Mouse (Mus musculus) T-cell, adult 2 months (primary cell): ENCODE results near the gene Map10.

Source experiments
- DNase-seq: peaks from one replicate; pipeline ENCODE4 v3.0.0; 2022; ENCODE audit warnings: low spot score

Gene Map10

GRCm38 (mm10) chr8:125669700-125670195 lies at the start of gene Map10:
Gene Map10 (plus strand): TSS chr8:125669818.
- peak; percentile 86 for DNase-seq

GRCm38 (mm10) chr8:125620301-125620700 lies 49.3 kb upstream of the Map10 start:
- no peak for DNase-seq

- no peak for DNase-seq
These were observed 45.3 kb upstream of the Map10 start for GRCm38 (mm10) chr8:125624287-125624686.

- DNase-seq: no peak
These were observed 43.2 kb upstream of the Map10 start for GRCm38 (mm10) chr8:125626381-125626780.

- DNase-seq: no peak
These were observed 40.8 kb upstream of the Map10 start for GRCm38 (mm10) chr8:125628834-125629233.

GRCm38 (mm10) chr8:125638411-125639058 lies 31.1 kb upstream of the Map10 start:
- DNase-seq: no peak

GRCm38 (mm10) chr8:125639631-125640030 lies 30.0 kb upstream of the Map10 start:
- no peak for DNase-seq

GRCm38 (mm10) chr8:125640766-125641165 lies 28.9 kb upstream of the Map10 start:
- no peak for DNase-seq

GRCm38 (mm10) chr8:125641808-125642207 lies 27.8 kb upstream of the Map10 start:
- no peak for DNase-seq

GRCm38 (mm10) chr8:125645757-125646478 lies 23.7 kb upstream of the Map10 start:
- DNase-seq: no peak

GRCm38 (mm10) chr8:125649447-125649846 lies 20.2 kb upstream of the Map10 start:
- DNase-seq: no peak

- DNase-seq: no peak
These were observed 14.8 kb upstream of the Map10 start for GRCm38 (mm10) chr8:125654821-125655220.

GRCm38 (mm10) chr8:125658508-125658907 lies 11.1 kb upstream of the Map10 start:
- DNase-seq: no peak

- DNase-seq: no peak
These were observed 10.7 kb upstream of the Map10 start for GRCm38 (mm10) chr8:125658926-125659325.

GRCm38 (mm10) chr8:125660397-125660796 lies 9.2 kb upstream of the Map10 start:
- no peak for DNase-seq

- no peak for DNase-seq
These were observed 7.5 kb upstream of the Map10 start for GRCm38 (mm10) chr8:125661958-125662668.

GRCm38 (mm10) chr8:125662669-125663048 lies 7.0 kb upstream of the Map10 start:
- no peak for DNase-seq

GRCm38 (mm10) chr8:125665183-125665875 lies 4.3 kb upstream of the Map10 start:
- DNase-seq: no peak

GRCm38 (mm10) chr8:125665876-125666186 lies 3.8 kb upstream of the Map10 start:
- no peak for DNase-seq

- no peak for DNase-seq
These were observed 3.4 kb upstream of the Map10 start for GRCm38 (mm10) chr8:125666201-125666600.

- DNase-seq: peak; percentile 67
These were observed 2.4 kb upstream of the Map10 start for GRCm38 (mm10) chr8:125667248-125667647.

GRCm38 (mm10) chr8:125669159-125669699 lies 389 bp upstream of the Map10 start:
- DNase-seq: no peak
